Mouse (Mus musculus) gonadal fat pad, adult 2 months (tissue): ENCODE measurements around the gene Acta2. TPM values are rescaled to one million over a fixed set of nuclear protein-coding genes. Genes with fewer than 3 reads are reported as not detected.
"Not testable (repeated sequence)": the region's sequence is repeated elsewhere in the genome, so short reads cannot be mapped to it uniquely, and the experiment has no call there.

ENCODE experiments used
- DNase-seq: peaks from one replicate; pipeline ENCODE4 v3.0.0-alpha.2; 2012; ENCODE audit warnings: low read depth
- polyA plus RNA-seq: library from polyadenylated mRNA; depleted of rRNA; stranded (reverse); fragments of >200 nt; gene quantifications from 2 replicates; pipeline ENCODE4 v1.2.3, GENCODE M21; 2012

Acta2 gene
- polyA plus RNA-seq, 1 experiment: 1,418 TPM

DNA sequence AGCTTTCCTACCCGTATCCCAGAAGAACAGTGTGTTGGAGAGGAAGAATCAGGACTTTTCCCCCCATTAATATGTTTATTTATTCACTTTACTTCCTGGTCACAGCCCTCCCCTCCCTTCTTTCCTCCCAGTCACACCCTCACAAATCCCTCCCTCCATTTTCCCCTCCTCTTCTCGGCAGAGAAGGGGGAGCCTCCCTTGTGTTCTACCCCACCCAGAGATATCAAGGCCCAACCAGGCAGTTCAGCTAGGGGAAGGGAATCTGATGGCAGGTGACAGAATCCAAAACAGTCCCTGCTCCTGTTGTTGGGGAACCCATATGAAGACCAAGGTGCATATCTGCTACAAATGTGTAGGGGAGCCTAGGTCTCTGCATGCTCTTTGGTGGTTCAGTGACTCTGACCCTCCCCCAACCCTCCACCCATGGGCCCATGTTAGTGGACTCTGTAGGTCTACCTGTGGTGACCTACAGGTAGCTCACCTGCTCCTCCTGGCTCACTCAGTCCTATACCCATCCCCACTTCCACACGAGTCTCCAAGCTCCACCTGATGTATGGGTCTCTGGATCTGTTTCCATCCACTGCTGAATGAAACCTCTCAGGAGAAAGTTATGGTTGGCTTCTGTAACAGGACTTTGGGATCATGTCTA lies 34.5 kb downstream of the Acta2 start:
- no peak for DNase-seq

GRCm38 (mm10) chr19:34219260-34219968 lies 36.0 kb downstream of the Acta2 start:
- DNase-seq: no peak

- no peak for DNase-seq
Observed at GRCm38 (mm10) chr19:34217761-34218160, 37.6 kb downstream of the Acta2 start.

GRCm38 (mm10) chr19:34216956-34217355 lies 38.4 kb downstream of the Acta2 start:
- DNase-seq: no peak

DNA sequence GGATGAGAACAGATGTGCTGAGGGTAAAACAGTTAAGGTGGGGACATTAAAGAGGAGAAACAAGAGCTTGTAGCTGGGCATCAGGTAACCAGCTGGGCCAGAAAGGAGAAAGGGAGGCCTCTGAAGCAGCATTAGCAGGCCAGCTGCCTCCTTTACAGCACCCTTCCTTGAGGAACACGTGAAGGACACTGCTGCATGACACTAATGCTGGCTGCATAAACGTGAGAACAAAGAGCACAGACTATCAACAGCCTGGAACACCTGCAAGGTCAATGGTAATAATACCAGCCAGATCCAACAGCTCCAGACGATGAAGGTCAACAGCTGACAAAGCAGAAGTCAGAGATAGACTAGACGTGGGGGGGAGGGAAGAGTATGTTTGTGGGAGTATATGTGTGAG lies 41.3 kb downstream of the Acta2 start:
- DNase-seq: no peak

- DNase-seq: no peak
Observed at GRCm38 (mm10) chr19:34213251-34213645, 42.1 kb downstream of the Acta2 start.

DNA sequence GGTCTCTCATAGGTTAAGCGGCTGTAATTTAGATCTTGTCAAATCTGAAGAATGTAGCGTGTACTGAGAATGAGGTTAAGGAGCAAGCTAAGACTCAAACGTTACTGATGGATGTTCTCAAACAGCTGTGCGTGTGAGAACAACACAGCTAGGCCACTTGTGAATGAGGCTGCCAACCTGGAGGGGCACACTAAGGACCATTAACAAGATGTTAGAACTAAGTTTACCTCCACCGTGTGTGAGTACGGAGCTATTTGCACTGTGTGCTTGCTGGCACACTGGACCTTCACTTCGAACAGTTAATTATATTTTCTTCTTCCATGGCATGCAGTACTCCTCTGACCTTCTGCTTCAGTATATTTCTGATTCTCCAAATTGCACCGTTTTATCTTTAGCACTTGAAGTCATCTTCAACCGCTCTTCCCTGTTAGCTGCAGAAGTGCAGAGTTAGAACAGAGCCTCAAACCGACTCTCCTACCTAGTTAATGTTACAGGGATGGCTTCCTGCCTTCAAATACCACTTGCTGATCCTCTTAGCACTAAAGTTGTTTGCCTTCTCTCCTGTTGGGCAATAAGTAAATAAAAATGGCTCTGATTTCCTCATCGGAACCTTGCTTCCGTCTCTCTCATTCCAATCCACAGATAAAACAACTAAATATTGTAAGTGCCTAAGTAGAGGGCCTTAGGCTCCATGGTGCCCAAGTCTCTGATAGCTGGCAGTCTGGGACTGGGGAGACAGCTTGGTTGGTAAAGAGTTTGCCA lies 42.7 kb downstream of the Acta2 start:
- DNase-seq: no peak

DNA sequence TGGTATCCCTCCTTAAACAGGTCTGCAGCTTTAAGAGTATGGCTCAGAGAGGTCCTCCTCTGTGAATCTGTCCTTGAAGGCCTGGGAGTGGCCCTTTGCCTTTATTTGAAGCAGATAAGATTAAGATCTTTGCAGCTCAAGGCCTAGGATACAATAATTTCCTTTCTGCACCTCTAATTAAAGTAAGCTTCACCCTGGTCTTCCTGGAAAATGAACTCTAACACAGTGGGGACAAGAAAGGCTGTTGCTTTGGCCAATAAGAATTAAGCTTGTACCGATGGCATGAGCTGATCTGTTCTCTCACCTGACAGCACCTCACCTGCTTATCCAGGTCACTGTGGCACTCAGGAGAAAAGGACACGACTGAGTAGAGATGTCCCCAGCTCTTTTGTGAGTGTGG lies 44.5 kb downstream of the Acta2 start:
- DNase-seq: no peak

- no peak for DNase-seq
Observed at GRCm38 (mm10) chr19:34209930-34210581, 45.3 kb downstream of the Acta2 start.

DNA sequence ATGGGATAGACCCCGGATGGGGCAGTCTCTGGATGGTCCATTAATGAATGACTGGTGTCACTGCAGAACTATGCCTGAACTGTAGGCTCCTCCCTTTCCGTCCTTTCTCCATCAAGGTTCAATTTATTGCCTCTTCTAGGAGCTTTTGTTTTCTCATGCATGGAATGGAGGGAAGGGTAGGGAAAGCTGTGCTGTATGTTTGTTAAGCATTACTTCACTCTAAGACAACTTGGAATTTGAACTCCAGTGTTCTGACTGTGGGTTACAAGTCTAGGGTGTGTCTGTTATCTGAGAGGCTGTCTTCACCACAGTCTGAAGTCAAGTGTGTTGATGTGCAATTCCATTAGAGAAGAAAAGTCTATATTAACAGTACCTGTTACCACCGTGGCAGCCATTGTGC lies 46.4 kb downstream of the Acta2 start:
- DNase-seq: no peak

DNA sequence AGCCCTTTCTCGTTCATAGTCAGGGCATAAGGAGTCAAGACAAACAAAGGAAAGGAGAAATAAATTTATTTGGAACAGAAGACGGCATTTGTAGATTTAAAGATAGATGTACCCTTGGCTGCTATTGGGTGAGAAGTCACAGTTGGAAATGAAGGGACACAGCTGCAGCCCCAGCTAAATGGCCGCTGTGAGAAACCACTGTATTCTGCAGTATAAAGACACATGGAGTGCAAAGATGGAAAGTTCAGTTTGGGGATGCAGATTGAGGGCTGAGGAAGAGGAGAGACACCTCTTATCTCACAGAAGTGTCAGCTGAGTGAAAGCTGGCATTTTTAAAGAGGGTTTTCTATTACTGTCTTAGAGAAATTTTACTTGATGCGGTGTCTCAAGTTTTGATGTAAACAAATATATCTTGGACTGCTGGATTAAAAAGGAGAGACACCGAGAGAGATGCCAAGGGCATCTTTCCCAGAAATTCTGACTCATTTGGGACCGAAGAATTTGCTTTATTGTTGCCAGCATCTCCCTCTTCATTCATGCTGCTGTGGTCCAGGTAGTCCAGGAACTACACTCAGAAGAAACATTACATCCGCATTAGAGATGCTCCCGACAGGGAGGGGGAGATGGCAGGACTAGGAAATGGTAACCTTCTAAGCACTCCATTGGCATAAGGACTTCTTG lies 48.5 kb downstream of the Acta2 start:
- DNase-seq: no peak

DNA sequence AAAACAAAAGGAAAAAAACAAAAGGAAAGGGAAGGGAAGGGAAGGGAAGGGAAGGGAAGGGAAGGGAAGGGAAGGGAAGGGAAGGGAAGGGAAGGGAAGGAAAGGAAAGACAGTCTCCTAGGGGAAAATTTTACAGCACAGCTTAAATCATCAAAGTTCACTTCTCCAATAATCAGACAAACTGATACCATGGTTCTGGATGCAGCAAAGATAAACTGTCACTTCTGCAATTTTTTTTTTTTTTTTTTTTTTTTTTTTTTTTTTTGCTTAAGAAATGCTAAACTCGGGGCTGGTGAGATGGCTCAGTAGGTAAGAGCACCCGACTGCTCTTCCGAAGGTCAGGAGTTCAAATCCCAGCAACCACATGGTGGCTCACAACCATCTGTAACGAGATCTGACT lies 49.3 kb downstream of the Acta2 start:
- DNase-seq: not testable (repeated sequence)

- DNase-seq: no peak
Observed at GRCm38 (mm10) chr19:34202668-34203067, 52.7 kb downstream of the Acta2 start.

- DNase-seq: no peak
Observed at GRCm38 (mm10) chr19:34199488-34199887, 55.9 kb downstream of the Acta2 start.

- no peak for DNase-seq
Observed at GRCm38 (mm10) chr19:34198901-34199300, 56.5 kb downstream of the Acta2 start.

DNA sequence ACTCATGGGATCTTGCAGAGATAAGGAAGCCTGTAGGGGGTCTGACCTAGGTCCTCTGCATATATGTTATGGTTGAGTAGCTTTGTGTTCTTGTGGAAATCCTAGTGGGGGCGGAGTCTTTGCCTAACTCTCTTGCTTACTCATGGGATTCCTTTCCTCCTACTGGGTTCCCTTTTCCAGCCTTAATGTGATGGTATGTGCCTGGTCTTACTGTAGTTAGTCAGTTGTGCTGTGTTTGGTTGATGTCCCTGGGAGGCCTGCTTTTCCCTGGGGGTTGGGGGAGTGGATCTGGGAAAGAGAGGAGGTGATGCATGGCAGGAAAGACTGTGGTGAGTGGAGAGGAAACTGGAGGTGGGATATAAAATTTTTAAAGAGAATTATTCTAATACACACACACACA lies 57.3 kb downstream of the Acta2 start:
- DNase-seq: no peak

DNA sequence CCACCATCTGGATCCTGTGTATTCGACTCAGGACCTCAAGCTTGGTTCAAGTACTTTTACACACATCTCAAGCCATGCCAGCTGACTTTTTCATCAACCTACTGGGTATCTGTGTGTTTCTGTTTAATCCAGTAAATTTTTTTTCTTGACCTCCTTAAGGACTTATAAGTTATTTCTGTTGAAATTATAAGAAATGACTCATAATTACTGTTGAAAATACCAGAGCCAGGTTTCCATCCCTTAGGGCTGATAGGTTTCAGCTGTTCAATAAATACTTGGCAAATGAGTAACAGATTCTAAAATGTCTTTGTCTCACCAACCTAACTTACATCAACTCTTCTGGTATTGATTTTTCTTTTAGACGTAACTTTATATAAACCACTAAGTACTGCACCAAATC lies 60.4 kb downstream of the Acta2 start:
- no peak for DNase-seq

- no peak for DNase-seq
Observed at GRCm38 (mm10) chr19:34194132-34194745, 61.2 kb downstream of the Acta2 start.

GRCm38 (mm10) chr19:34193683-34194082 lies 61.7 kb downstream of the Acta2 start:
- DNase-seq: no peak

GRCm38 (mm10) chr19:34193149-34193548 lies 62.2 kb downstream of the Acta2 start:
- DNase-seq: no peak
